Mouse (Mus musculus): Measurements from ENCODE around the gene Ddn. TPM values are rescaled to one million over a fixed set of nuclear protein-coding genes. Genes with fewer than 3 reads are reported as not detected.

Gene Ddn
- total RNA-seq, 1 experiment: 0.22 TPM

GRCm38 (mm10) chr15:98796803-98797595, 12.3 kb downstream of the Ddn start:
- no peak overlapping the region for H3K9ac ChIP-seq (ENCODE audit: insufficient read depth, low read depth, low read length, poor library complexity, severe bottlenecking)
- in situ Hi-C loops (cut with MboI; ENCODE audit: low sequenced_read_pairs in 2 of 2, unreplicated experiment in 2 of 2): loop anchor here in 1 of 2 experiments (25.0 kb wide), 1 partner anchor 290 kb away; the partner anchor contains the start of genes C1ql4 and Dnajc22
- TF ChIP-seq ZC3H11A (IDR thresholded peaks at IDR 0.05; ENCODE audit: borderline replicate concordance, low read depth, low read length) (no peak), HCFC1 (IDR thresholded peaks at IDR 0.05; ENCODE audit: borderline replicate concordance, insufficient read depth, low read length) (no peak), CHD2 (IDR thresholded peaks at IDR 0.05; ENCODE audit: low read depth, low read length) (no peak), MAFK (IDR thresholded peaks at IDR 0.05; ENCODE audit: insufficient read depth, low read depth, low read length) (no peak), ZNF384 (IDR thresholded peaks at IDR 0.05; ENCODE audit: low read depth, low read length) (no peak)
- DNase-seq (ENCODE audit: low read depth, low spot score): no peak
- H3K36me3 ChIP-seq (ENCODE audit: control insufficient read depth, insufficient read depth, low read length, poor library complexity, severe bottlenecking): no peaks in the 10 kb centered on the region
- no peaks in the 10 kb centered on the region for H3K9me3 ChIP-seq (ENCODE audit: control insufficient read depth, insufficient read depth, low read depth, low read length)
- H3K4me1 ChIP-seq (ENCODE audit: control insufficient read depth in 2 of 2, insufficient read depth in 2 of 2, low read length in 2 of 2, poor library complexity in 1 of 2): peaks cover 0 to 11% of the 10 kb centered on the region in 2 experiments; a peak in 1 of 4 replicates
- H3K27ac ChIP-seq (ENCODE audit: insufficient read depth, low read depth, low read length, poor library complexity, severe bottlenecking): no peak overlapping the region
- H3K4me3 ChIP-seq (ENCODE audit: insufficient read depth in 1 of 2, low read depth in 1 of 2, low read length in 2 of 2, poor library complexity in 1 of 2, severe bottlenecking in 1 of 2): no peak overlapping the region

DNA sequence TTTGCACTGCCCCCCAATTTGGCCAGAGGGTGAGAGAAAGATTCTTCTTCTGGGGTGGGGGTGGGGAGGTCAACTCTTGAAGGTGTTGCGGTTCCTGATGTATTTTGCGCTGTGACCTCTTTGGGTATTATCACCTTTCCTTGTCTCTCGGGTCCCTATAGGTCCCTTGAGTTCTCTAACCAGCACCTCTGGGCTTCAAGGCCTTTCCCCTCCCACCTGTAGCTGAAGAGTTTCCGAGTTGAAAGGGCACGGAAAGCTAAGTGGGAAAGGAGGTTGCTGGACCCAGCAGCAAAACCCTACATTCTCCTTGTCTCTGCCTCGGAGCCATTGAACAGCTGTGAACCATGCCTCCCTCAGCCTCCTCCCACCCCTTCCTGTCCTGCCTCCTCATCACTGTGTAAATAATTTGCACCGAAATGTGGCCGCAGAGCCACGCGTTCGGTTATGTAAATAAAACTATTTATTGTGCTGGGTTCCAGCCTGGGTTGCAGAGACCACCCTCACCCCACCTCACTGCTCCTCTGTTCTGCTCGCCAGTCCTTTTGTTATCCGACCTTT, 16.1 kb downstream of the Ddn start:
- in situ Hi-C loops (cut with MboI; ENCODE audit: low sequenced_read_pairs in 2 of 2, unreplicated experiment in 2 of 2): loop anchor here in 1 of 2 experiments (25.0 kb wide), 1 partner anchor 294 kb away; the partner anchor contains the start of genes C1ql4 and Dnajc22
- no peak for TF ChIP-seq HCFC1 (IDR thresholded peaks at IDR 0.05; ENCODE audit: borderline replicate concordance, insufficient read depth, low read length)
- no peak for TF ChIP-seq MAFK (IDR thresholded peaks at IDR 0.05; ENCODE audit: insufficient read depth, low read depth, low read length)
- no peak for TF ChIP-seq CHD2 (IDR thresholded peaks at IDR 0.05; ENCODE audit: low read depth, low read length)
- TF ChIP-seq ZC3H11A (IDR thresholded peaks at IDR 0.05; ENCODE audit: borderline replicate concordance, low read depth, low read length): no peak
- no peak for TF ChIP-seq ZNF384 (IDR thresholded peaks at IDR 0.05; ENCODE audit: low read depth, low read length)
- no peaks in the 10 kb centered on the region for H3K36me3 ChIP-seq (ENCODE audit: control insufficient read depth, insufficient read depth, low read length, poor library complexity, severe bottlenecking)
- H3K27ac ChIP-seq (ENCODE audit: insufficient read depth, low read depth, low read length, poor library complexity, severe bottlenecking): no peak overlapping the region
- no peak overlapping the region for H3K4me3 ChIP-seq (ENCODE audit: insufficient read depth in 1 of 2, low read depth in 1 of 2, low read length in 2 of 2, poor library complexity in 1 of 2, severe bottlenecking in 1 of 2)
- no peak for DNase-seq (ENCODE audit: low read depth, low spot score)
- H3K4me1 ChIP-seq (ENCODE audit: control insufficient read depth in 2 of 2, insufficient read depth in 2 of 2, low read length in 2 of 2, poor library complexity in 1 of 2): peaks cover 0 to 26% of the 10 kb centered on the region in 2 experiments; a peak in 1 of 4 replicates
- no peak overlapping the region for H3K9ac ChIP-seq (ENCODE audit: insufficient read depth, low read depth, low read length, poor library complexity, severe bottlenecking)
- H3K9me3 ChIP-seq (ENCODE audit: control insufficient read depth, insufficient read depth, low read depth, low read length): no peaks in the 10 kb centered on the region

DNA sequence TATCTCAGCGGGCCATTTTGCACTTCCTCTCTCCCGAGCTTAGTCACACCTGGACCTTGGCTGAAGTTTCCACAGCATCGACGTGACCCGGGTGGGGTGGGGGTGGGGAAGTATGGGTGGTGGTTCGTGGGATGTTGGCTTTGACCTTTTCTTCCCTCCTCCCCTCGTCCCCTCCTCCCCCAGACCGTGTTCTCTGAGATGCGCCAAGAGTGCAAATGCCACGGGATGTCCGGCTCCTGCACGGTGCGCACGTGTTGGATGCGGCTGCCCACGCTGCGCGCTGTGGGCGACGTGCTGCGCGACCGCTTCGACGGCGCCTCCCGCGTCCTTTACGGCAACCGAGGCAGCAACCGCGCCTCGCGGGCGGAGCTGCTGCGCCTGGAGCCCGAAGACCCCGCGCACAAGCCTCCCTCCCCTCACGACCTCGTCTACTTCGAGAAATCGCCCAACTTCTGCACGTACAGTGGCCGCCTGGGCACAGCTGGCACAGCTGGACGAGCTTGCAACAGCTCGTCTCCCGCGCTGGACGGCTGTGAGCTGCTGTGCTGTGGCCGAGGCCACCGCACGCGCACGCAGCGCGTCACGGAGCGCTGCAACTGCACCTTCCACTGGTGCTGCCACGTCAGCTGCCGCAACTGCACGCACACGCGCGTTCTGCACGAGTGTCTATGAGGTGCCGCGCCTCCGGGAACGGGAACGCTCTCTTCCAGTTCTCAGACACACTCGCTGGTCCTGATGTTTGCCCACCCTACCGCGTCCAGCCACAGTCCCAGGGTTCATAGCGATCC, 16.9 kb downstream of the Ddn start:
- TF ChIP-seq ZNF384 (IDR thresholded peaks at IDR 0.05; ENCODE audit: low read depth, low read length) (no peak), HCFC1 (IDR thresholded peaks at IDR 0.05; ENCODE audit: borderline replicate concordance, insufficient read depth, low read length) (no peak), ZC3H11A (IDR thresholded peaks at IDR 0.05; ENCODE audit: borderline replicate concordance, low read depth, low read length) (no peak), MAFK (IDR thresholded peaks at IDR 0.05; ENCODE audit: insufficient read depth, low read depth, low read length) (no peak)
- H3K27ac ChIP-seq (ENCODE audit: insufficient read depth, low read depth, low read length, poor library complexity, severe bottlenecking): no peak overlapping the region
- no peaks in the 10 kb centered on the region for H3K36me3 ChIP-seq (ENCODE audit: control insufficient read depth, insufficient read depth, low read length, poor library complexity, severe bottlenecking)
- H3K4me3 ChIP-seq (ENCODE audit: insufficient read depth in 1 of 2, low read depth in 1 of 2, low read length in 2 of 2, poor library complexity in 1 of 2, severe bottlenecking in 1 of 2): peak overlapping the region; percentile 11 to 61; a peak in 3 of 4 replicates
- in situ Hi-C loops (cut with MboI; ENCODE audit: low sequenced_read_pairs in 2 of 2, unreplicated experiment in 2 of 2): loop anchor here in 1 of 2 experiments (25.0 kb wide), 1 partner anchor 295 kb away; the partner anchor contains the start of genes C1ql4 and Dnajc22
- DNase-seq (ENCODE audit: low read depth, low spot score): no peak
- H3K4me1 ChIP-seq (ENCODE audit: control insufficient read depth in 2 of 2, insufficient read depth in 2 of 2, low read length in 2 of 2, poor library complexity in 1 of 2): peaks cover 0 to 26% of the 10 kb centered on the region in 2 experiments; a peak in 1 of 4 replicates
- H3K9ac ChIP-seq (ENCODE audit: insufficient read depth, low read depth, low read length, poor library complexity, severe bottlenecking): no peak overlapping the region; the same call in 1 of the 2 replicates
- no peaks in the 10 kb centered on the region for H3K9me3 ChIP-seq (ENCODE audit: control insufficient read depth, insufficient read depth, low read depth, low read length)

DNA sequence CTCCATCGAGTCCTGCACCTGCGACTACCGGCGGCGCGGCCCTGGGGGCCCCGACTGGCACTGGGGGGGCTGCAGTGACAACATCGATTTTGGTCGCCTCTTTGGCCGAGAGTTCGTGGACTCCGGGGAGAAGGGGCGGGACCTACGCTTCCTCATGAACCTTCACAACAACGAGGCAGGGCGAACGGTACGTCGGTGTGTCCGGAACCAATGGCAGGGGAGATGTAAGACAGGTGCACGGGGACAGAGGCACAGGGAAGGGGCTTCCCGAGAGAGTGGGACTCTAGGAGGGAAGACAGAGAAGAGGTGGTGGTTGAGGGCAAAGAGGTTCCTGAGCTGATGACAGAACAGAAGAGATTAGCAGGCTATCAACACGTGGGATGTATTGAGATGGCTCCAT, 17.5 kb downstream of the Ddn start:
- no peak for DNase-seq (ENCODE audit: low read depth, low spot score)
- Histone ChIP-seq H3K4me1 (ENCODE audit: control insufficient read depth in 2 of 2, insufficient read depth in 2 of 2, low read length in 2 of 2, poor library complexity in 1 of 2) (peaks cover 0 to 26% of the 10 kb centered on the region in 2 experiments; a peak in 1 of 4 replicates), H3K27ac (ENCODE audit: insufficient read depth, low read depth, low read length, poor library complexity, severe bottlenecking) (no peak overlapping the region), H3K9ac (ENCODE audit: insufficient read depth, low read depth, low read length, poor library complexity, severe bottlenecking) (no peak overlapping the region), H3K36me3 (ENCODE audit: control insufficient read depth, insufficient read depth, low read length, poor library complexity, severe bottlenecking) (no peaks in the 10 kb centered on the region), H3K4me3 (ENCODE audit: insufficient read depth in 1 of 2, low read depth in 1 of 2, low read length in 2 of 2, poor library complexity in 1 of 2, severe bottlenecking in 1 of 2) (peak overlapping the region in 1 of 2 experiments; percentile 8; a peak in 1 of 4 replicates), H3K9me3 (ENCODE audit: control insufficient read depth, insufficient read depth, low read depth, low read length) (no peaks in the 10 kb centered on the region)
- no peak for TF ChIP-seq MAFK (IDR thresholded peaks at IDR 0.05; ENCODE audit: insufficient read depth, low read depth, low read length)
- TF ChIP-seq HCFC1 (IDR thresholded peaks at IDR 0.05; ENCODE audit: borderline replicate concordance, insufficient read depth, low read length): no peak
- TF ChIP-seq ZNF384 (IDR thresholded peaks at IDR 0.05; ENCODE audit: low read depth, low read length): no peak
- no peak for TF ChIP-seq ZC3H11A (IDR thresholded peaks at IDR 0.05; ENCODE audit: borderline replicate concordance, low read depth, low read length)
- in situ Hi-C loops (cut with MboI; ENCODE audit: low sequenced_read_pairs in 2 of 2, unreplicated experiment in 2 of 2): loop anchor here in 1 of 2 experiments (25.0 kb wide), 1 partner anchor 296 kb away; the partner anchor contains the start of genes C1ql4 and Dnajc22

All from ES-E14 (cell line).